Mouse (Mus musculus): ENCODE measurements around the gene Cyp1a1. TPM values are rescaled to one million over a fixed set of nuclear protein-coding genes. Genes with fewer than 3 reads are reported as not detected.

The Cyp1a1 gene
- polyA plus RNA-seq, 1 experiment from 2014 or later, result not detected

GRCm38 (mm10) chr9:57724701-57725100 is 37.0 kb downstream of the Cyp1a1 start:
- peaks cover 78% of the 10 kb centered on the region for H3K36me3 ChIP-seq
- H3K27me3 ChIP-seq, result no peaks in the 10 kb centered on the region
- 94% methylated on average over 3 of the region's 3 CpGs for WGBS
- H3K4me3 ChIP-seq (replicated peaks), result no peak overlapping the region
- no peak overlapping the region for H3K9ac ChIP-seq (replicated peaks)
- H3K27ac ChIP-seq, result no peak overlapping the region
- H3K9me3 ChIP-seq, result no peaks in the 10 kb centered on the region
- no peak overlapping the region for H3K4me2 ChIP-seq
- ATAC-seq (ENCODE audit: insufficient number of reproducible peaks, insufficient read depth, low FRiP score, low TSS enrichment, low read depth), result no peak
- no peaks in the 10 kb centered on the region for H3K4me1 ChIP-seq (replicated peaks)

GRCm38 (mm10) chr9:57728312-57728711 is 40.6 kb downstream of the Cyp1a1 start:
- H3K36me3 ChIP-seq, result peaks cover 69% of the 10 kb centered on the region
- WGBS, result 89% methylated on average over 1 of the region's 1 CpGs
- no peaks in the 10 kb centered on the region for H3K27me3 ChIP-seq
- no peak for ATAC-seq (ENCODE audit: insufficient number of reproducible peaks, insufficient read depth, low FRiP score, low TSS enrichment, low read depth)
- no peaks in the 10 kb centered on the region for H3K4me1 ChIP-seq (replicated peaks)
- H3K27ac ChIP-seq, result no peak overlapping the region
- no peaks in the 10 kb centered on the region for H3K9me3 ChIP-seq
- no peak overlapping the region for H3K4me2 ChIP-seq
- H3K9ac ChIP-seq (replicated peaks), result no peak overlapping the region
- no peak overlapping the region for H3K4me3 ChIP-seq (replicated peaks)

- no peaks in the 10 kb centered on the region for H3K9me3 ChIP-seq
- no peak for ATAC-seq (ENCODE audit: insufficient number of reproducible peaks, insufficient read depth, low FRiP score, low TSS enrichment, low read depth)
- peaks cover 54% of the 10 kb centered on the region for H3K36me3 ChIP-seq
- H3K4me2 ChIP-seq, result no peak overlapping the region
- 96% methylated on average over 6 of the region's 6 CpGs for WGBS
- H3K4me1 ChIP-seq (replicated peaks), result no peaks in the 10 kb centered on the region
- H3K27ac ChIP-seq, result no peak overlapping the region
- no peak overlapping the region for H3K9ac ChIP-seq (replicated peaks)
- no peaks in the 10 kb centered on the region for H3K27me3 ChIP-seq
- no peak overlapping the region for H3K4me3 ChIP-seq (replicated peaks)
Observed at GRCm38 (mm10) chr9:57733606-57734005, 45.9 kb downstream of the Cyp1a1 start.

- H3K27ac ChIP-seq, result no peak overlapping the region
- H3K9ac ChIP-seq (replicated peaks), result no peak overlapping the region
- peaks cover 60% of the 10 kb centered on the region for H3K36me3 ChIP-seq
- no peak overlapping the region for H3K4me3 ChIP-seq (replicated peaks)
- H3K4me2 ChIP-seq, result no peak overlapping the region
- H3K4me1 ChIP-seq (replicated peaks), result no peaks in the 10 kb centered on the region
- no peaks in the 10 kb centered on the region for H3K27me3 ChIP-seq
- no peak for ATAC-seq (ENCODE audit: insufficient number of reproducible peaks, insufficient read depth, low FRiP score, low TSS enrichment, low read depth)
- 92% methylated on average over 5 of the region's 5 CpGs for WGBS
- no peaks in the 10 kb centered on the region for H3K9me3 ChIP-seq
Observed at GRCm38 (mm10) chr9:57739863-57740262, 52.1 kb downstream of the Cyp1a1 start.

- Histone ChIP-seq H3K4me1 (replicated peaks) (no peaks in the 10 kb centered on the region), H3K9ac (replicated peaks) (no peak overlapping the region), H3K27me3 (no peaks in the 10 kb centered on the region), H3K9me3 (no peaks in the 10 kb centered on the region), H3K27ac (no peak overlapping the region), H3K36me3 (peaks cover 93% of the 10 kb centered on the region), H3K4me3 (replicated peaks) (no peak overlapping the region), H3K4me2 (no peak overlapping the region)
- WGBS, result 76% methylated on average over 3 of the region's 3 CpGs
- no peak for ATAC-seq (ENCODE audit: insufficient number of reproducible peaks, insufficient read depth, low FRiP score, low TSS enrichment, low read depth)
Observed at GRCm38 (mm10) chr9:57744462-57745091, 56.8 kb downstream of the Cyp1a1 start.

GRCm38 (mm10) chr9:57747067-57747466 is 59.3 kb downstream of the Cyp1a1 start:
- Histone ChIP-seq H3K9ac (replicated peaks) (no peak overlapping the region), H3K4me2 (no peak overlapping the region), H3K4me3 (replicated peaks) (no peak overlapping the region), H3K36me3 (peaks cover 95% of the 10 kb centered on the region), H3K4me1 (replicated peaks) (no peaks in the 10 kb centered on the region), H3K9me3 (no peaks in the 10 kb centered on the region), H3K27me3 (no peaks in the 10 kb centered on the region), H3K27ac (no peak overlapping the region)
- ATAC-seq (ENCODE audit: insufficient number of reproducible peaks, insufficient read depth, low FRiP score, low TSS enrichment, low read depth), result no peak
- WGBS, result 78% methylated on average over 1 of the region's 1 CpGs

GRCm38 (mm10) chr9:57748137-57748536 is 60.4 kb downstream of the Cyp1a1 start:
- 93% methylated on average over 6 of the region's 6 CpGs for WGBS
- ATAC-seq (ENCODE audit: insufficient number of reproducible peaks, insufficient read depth, low FRiP score, low TSS enrichment, low read depth), result no peak

GRCm38 (mm10) chr9:57748831-57749230 is 61.1 kb downstream of the Cyp1a1 start:
- peaks cover 96% of the 10 kb centered on the region for H3K36me3 ChIP-seq
- no peak for ATAC-seq (ENCODE audit: insufficient number of reproducible peaks, insufficient read depth, low FRiP score, low TSS enrichment, low read depth)
- no peak overlapping the region for H3K4me3 ChIP-seq (replicated peaks)
- WGBS, result 75% methylated on average over 1 of the region's 1 CpGs
- H3K27me3 ChIP-seq, result no peaks in the 10 kb centered on the region
- H3K9ac ChIP-seq (replicated peaks), result no peak overlapping the region
- H3K9me3 ChIP-seq, result no peaks in the 10 kb centered on the region
- no peak overlapping the region for H3K4me2 ChIP-seq
- no peaks in the 10 kb centered on the region for H3K4me1 ChIP-seq (replicated peaks)
- H3K27ac ChIP-seq, result no peak overlapping the region

More at GRCm38 (mm10) chr9:57748137-57748536, 60.4 kb downstream of the Cyp1a1 start:
- Histone ChIP-seq H3K4me1 (replicated peaks) (no peaks in the 10 kb centered on the region), H3K27ac (no peak overlapping the region), H3K4me3 (replicated peaks) (no peak overlapping the region), H3K36me3 (peaks cover 95% of the 10 kb centered on the region), H3K9me3 (no peaks in the 10 kb centered on the region), H3K9ac (replicated peaks) (no peak overlapping the region), H3K27me3 (no peaks in the 10 kb centered on the region), H3K4me2 (no peak overlapping the region)

- WGBS, result 84% methylated on average over 7 of the region's 7 CpGs
- no peak overlapping the region for H3K4me2 ChIP-seq
- no peaks in the 10 kb centered on the region for H3K9me3 ChIP-seq
- H3K36me3 ChIP-seq, result peaks cover 100% of the 10 kb centered on the region
- H3K4me3 ChIP-seq (replicated peaks), result no peak overlapping the region
- H3K27ac ChIP-seq, result no peak overlapping the region
- no peaks in the 10 kb centered on the region for H3K4me1 ChIP-seq (replicated peaks)
- H3K27me3 ChIP-seq, result no peaks in the 10 kb centered on the region
- no peak overlapping the region for H3K9ac ChIP-seq (replicated peaks)
- ATAC-seq (ENCODE audit: insufficient number of reproducible peaks, insufficient read depth, low FRiP score, low TSS enrichment, low read depth), result no peak
Observed at GRCm38 (mm10) chr9:57750901-57751300, 63.2 kb downstream of the Cyp1a1 start.

Other genes starting within 250 kb of the Cyp1a1 start
- 22.4 and 28.3 TPM in 2 replicates for gene Ppcdc, start 247.8 kb upstream of the Cyp1a1 start, polyA plus RNA-seq (2016; fragmentation: Nextera tagmentation; extraction: Ambion mirVana)
- 10.6 and 10.7 TPM in 2 replicates for gene Scamp5, start 219.9 kb upstream of the Cyp1a1 start, polyA plus RNA-seq (2016; fragmentation: Nextera tagmentation; extraction: Ambion mirVana)
- gene Rpp25, start 183.9 kb upstream of the Cyp1a1 start, polyA plus RNA-seq (2016; fragmentation: Nextera tagmentation; extraction: Ambion mirVana), result 0.76 and 1.3 TPM in 2 replicates
- gene Cox5a, start 166.7 kb upstream of the Cyp1a1 start, polyA plus RNA-seq (2016; fragmentation: Nextera tagmentation; extraction: Ambion mirVana), result 564 and 604 TPM in 2 replicates
- gene Fam219b, start 150.4 kb upstream of the Cyp1a1 start, polyA plus RNA-seq (2016; fragmentation: Nextera tagmentation; extraction: Ambion mirVana), result 20.6 and 20.8 TPM in 2 replicates
- gene Mpi, start 135.2 kb upstream of the Cyp1a1 start, polyA plus RNA-seq (2016; fragmentation: Nextera tagmentation; extraction: Ambion mirVana), result 56.8 and 58.0 TPM in 2 replicates
- 49.5 and 51.9 TPM in 2 replicates for gene Scamp2, start 127.0 kb upstream of the Cyp1a1 start, polyA plus RNA-seq (2016; fragmentation: Nextera tagmentation; extraction: Ambion mirVana)
- 17.5 and 19.4 TPM in 2 replicates for gene Ulk3, start 98.5 kb upstream of the Cyp1a1 start, polyA plus RNA-seq (2016; fragmentation: Nextera tagmentation; extraction: Ambion mirVana)
- gene Cplx3, start 81.6 kb upstream of the Cyp1a1 start, polyA plus RNA-seq (2016; fragmentation: Nextera tagmentation; extraction: Ambion mirVana), result not detected in 2 replicates
- 0.14 TPM in 1 of 2 replicates, not detected in the other for gene Lman1l, start 67.2 kb upstream of the Cyp1a1 start, polyA plus RNA-seq (2016; fragmentation: Nextera tagmentation; extraction: Ambion mirVana)
- gene Csk, start 34.3 kb upstream of the Cyp1a1 start, polyA plus RNA-seq (2016; fragmentation: Nextera tagmentation; extraction: Ambion mirVana), result 33.9 and 36.0 TPM in 2 replicates
- gene Cyp1a2, start 4.2 kb upstream of the Cyp1a1 start, polyA plus RNA-seq (2016; fragmentation: Nextera tagmentation; extraction: Ambion mirVana), result not detected in 2 replicates
- 41.4 and 42.1 TPM in 2 replicates for gene Edc3, start 20.6 kb downstream of the Cyp1a1 start, polyA plus RNA-seq (2016; fragmentation: Nextera tagmentation; extraction: Ambion mirVana)
- 79.6 and 83.3 TPM in 2 replicates for gene Clk3, start 77.9 kb downstream of the Cyp1a1 start, polyA plus RNA-seq (2016; fragmentation: Nextera tagmentation; extraction: Ambion mirVana)
- 19.0 and 22.4 TPM in 2 replicates for gene Arid3b, start 148.9 kb downstream of the Cyp1a1 start, polyA plus RNA-seq (2016; fragmentation: Nextera tagmentation; extraction: Ambion mirVana)
- gene Ubl7, start 223.1 kb downstream of the Cyp1a1 start, polyA plus RNA-seq (2016; fragmentation: Nextera tagmentation; extraction: Ambion mirVana), result 117 and 124 TPM in 2 replicates

All from limb, embryonic 12.5 days (tissue).